Mouse (Mus musculus) bone marrow, adult 2 months (tissue): ENCODE data around the gene Fndc9. TPM values are rescaled to one million over a fixed set of nuclear protein-coding genes. Genes with fewer than 3 reads are reported as not detected.
A peak's percentile ranks its signal among the peaks of the same experiment; 100 is the strongest.

Experiments
- H3K27ac ChIP-seq: fragments of 200-500 bp; 2 replicates; pipeline ENCODE4 v1.5.1; 2012; ENCODE audit warnings: low read depth, mild to moderate bottlenecking, control low read depth, inconsistent platforms, low read length; ENCODE audit not compliant: control insufficient read depth, poor library complexity, insufficient read depth
- H3K4me1 ChIP-seq: fragments of 200-500 bp; 2 replicates; pipeline ENCODE4 v1.6.1; 2011; ENCODE audit warnings: low read length; ENCODE audit not compliant: control insufficient read depth, insufficient read depth
- H3K4me3 ChIP-seq: fragments of 200-500 bp; replicated peaks from 2 replicates; pipeline ENCODE3; 2011; ENCODE audit warnings: mild to moderate bottlenecking, low read depth, low read length, control low read depth; ENCODE audit not compliant: control insufficient read depth
- CTCF ChIP-seq: fragments of 200-500 bp; IDR thresholded peaks from 2 replicates; pipeline ENCODE4 v1.5.1; 2011; ENCODE audit warnings: low read length, control low read depth; ENCODE audit not compliant: control insufficient read depth, insufficient read depth
- POLR2A ChIP-seq: fragments of 200-500 bp; IDR thresholded peaks from 2 replicates; pipeline ENCODE4 v1.6.1; 2011; ENCODE audit warnings: low read depth, mild to moderate bottlenecking, control low read depth, low read length, borderline replicate concordance; ENCODE audit not compliant: control insufficient read depth
- WGBS: fragments of 180-500 bp; shearing (Covaris S2); methylation state at CpG from one replicate; pipeline ENCODE4 v1.1.7; 2018; 5-methylcytosine and 5-hydroxymethylcytosine counted together
- polyA plus RNA-seq: library from polyadenylated mRNA; stranded (reverse); fragments of >200 nt; gene quantifications from 2 replicates; pipeline ENCODE4 v1.2.4, GENCODE M21; 2011; ENCODE audit warnings: low replicate concordance; ENCODE audit not compliant: missing spikeins, insufficient read depth, insufficient read length

The Fndc9 gene
- polyA plus RNA-seq, 1 experiment = not detected

DNA sequence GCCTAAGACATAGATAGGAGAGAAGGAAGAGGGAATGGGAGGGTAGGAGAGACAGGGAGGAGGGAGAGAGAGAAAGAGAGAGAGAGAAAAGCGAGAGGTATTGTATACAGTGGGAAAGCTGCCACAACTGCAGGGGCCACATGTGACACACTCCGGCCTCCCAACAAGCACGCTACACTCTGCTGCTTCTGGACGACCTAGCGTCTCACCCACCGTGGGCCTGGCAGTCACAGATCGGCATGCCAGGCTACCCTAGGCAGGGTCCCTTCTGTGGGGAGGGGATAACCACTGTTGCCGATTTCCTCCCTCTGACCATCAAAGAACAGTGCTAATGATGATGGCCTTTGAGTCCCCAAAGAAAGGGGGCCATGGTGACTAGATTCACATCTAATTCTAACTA is 23.4 kb downstream of the Fndc9 start:
- 89% methylated on average over 8 of the region's 8 CpGs for WGBS
- TF ChIP-seq CTCF (no peak), POLR2A (no peak)

DNA sequence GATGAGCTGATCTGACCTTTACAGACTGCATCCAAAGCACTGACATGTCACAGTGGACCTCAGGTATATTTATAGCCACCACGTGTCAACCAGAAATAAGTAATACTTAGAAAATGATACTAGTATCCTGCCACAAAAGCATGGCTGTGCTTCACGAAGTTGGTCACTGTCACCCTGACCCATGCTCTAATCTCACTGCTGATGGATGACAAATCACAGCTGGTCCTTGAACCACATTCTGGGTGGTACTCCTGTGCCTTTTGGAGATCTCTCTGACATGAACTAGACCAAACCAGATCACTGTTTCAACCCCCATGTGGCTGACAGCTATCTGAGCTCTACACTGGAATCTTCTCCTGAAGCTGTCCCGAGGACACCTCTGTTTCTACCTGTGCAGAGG is 27.5 kb downstream of the Fndc9 start:
- no peak overlapping the region for H3K27ac ChIP-seq
- WGBS = 80% methylated on average over 3 of the region's 3 CpGs

More for the DNA sequence above, 23.4 kb downstream of the Fndc9 start:
- no peak overlapping the region for H3K27ac ChIP-seq
- no peaks in the 10 kb centered on the region for H3K4me1 ChIP-seq
- H3K4me3 ChIP-seq = no peak overlapping the region

DNA sequence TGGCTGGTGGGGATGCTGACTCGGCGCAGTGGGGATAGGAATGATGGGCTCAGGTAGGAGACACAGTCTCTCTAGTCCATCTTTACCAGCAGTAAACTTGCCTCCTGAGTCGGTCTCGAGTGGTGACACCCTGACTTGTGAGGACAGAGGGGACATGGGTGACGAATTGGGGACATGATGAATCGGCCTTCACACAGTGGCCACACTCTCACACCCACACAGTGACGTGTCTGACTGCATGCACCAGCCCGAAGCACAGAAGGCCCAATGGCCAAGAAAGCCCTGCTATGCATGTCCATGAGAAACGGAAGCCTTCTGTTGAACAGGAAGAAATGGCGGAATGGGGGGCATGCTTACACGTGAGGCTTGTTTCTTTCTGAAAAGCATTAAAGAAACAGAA is 28.0 kb downstream of the Fndc9 start:
- WGBS = 89% methylated on average over 11 of the region's 11 CpGs
- no peak overlapping the region for H3K27ac ChIP-seq
- no peak overlapping the region for H3K4me3 ChIP-seq
- H3K4me1 ChIP-seq = no peaks in the 10 kb centered on the region
- TF ChIP-seq POLR2A = no peak
- no peak for TF ChIP-seq CTCF

More for the DNA sequence above, 27.5 kb downstream of the Fndc9 start:
- no peak for TF ChIP-seq POLR2A
- TF ChIP-seq CTCF = no peak
- H3K4me3 ChIP-seq = no peak overlapping the region
- no peaks in the 10 kb centered on the region for H3K4me1 ChIP-seq

DNA sequence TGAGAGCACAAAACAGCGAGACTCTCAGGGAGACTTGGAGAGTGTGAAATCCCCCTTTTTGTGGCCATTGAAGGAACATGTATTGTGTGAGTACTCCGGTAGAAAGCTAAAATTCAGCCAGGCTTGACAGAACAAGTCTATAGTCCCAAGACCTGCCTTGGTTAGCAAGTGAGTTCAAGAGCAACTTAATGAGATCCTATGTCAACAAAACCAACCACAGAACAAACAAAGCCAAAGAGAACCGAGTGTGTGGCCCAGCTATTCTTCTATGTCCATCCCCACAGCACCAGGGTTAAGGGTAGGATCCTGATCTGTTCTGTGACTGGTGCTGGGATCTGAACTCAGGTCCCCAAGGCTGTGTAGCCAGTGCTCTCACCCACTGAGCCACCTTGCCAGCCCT is 29.3 kb downstream of the Fndc9 start:
- Histone ChIP-seq H3K4me3 (no peak overlapping the region), H3K27ac (no peak overlapping the region), H3K4me1 (no peaks in the 10 kb centered on the region)
- TF ChIP-seq CTCF = no peak
- TF ChIP-seq POLR2A = no peak
- WGBS = 87% methylated on average over 3 of the region's 3 CpGs

DNA sequence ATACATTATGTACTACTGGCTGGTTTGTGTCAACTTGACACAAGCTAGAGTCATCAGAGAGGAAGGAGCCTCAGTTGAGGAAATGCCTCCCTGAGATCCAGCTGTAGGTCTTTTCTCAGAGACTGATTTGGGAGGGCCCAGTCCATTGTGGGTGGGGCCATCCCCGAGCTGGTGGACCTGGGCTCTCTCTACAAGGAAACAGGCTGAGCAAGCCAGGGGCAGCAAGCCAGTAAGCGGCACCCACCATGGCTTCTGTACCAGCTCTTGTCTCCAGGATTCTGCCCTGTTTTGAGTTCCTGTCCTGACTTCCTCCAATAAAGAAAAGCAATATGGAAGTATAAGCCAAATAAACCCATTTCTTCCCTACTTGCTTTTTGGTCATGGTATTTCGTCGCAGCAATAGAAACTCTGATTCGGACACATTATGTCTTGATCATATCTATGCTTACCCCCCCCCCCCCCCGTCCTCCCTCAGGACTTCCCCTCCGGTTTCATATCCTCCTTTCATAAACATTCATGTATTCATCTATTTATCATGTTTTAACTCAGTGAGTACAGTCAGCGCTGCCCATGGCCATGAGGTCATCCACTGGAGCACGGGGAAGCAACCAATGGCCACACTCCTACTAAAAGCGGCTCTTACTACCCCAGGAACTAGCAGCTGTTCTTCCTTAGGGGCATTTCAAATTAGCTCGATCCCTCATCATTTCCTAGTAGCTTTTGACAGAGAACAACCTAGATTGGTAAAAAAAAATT is 29.9 kb downstream of the Fndc9 start:
- TF ChIP-seq POLR2A (no peak), CTCF (no peak)
- no peak overlapping the region for H3K4me3 ChIP-seq
- no peaks in the 10 kb centered on the region for H3K4me1 ChIP-seq
- WGBS = 67% methylated on average over 11 of the region's 11 CpGs
- no peak overlapping the region for H3K27ac ChIP-seq

DNA sequence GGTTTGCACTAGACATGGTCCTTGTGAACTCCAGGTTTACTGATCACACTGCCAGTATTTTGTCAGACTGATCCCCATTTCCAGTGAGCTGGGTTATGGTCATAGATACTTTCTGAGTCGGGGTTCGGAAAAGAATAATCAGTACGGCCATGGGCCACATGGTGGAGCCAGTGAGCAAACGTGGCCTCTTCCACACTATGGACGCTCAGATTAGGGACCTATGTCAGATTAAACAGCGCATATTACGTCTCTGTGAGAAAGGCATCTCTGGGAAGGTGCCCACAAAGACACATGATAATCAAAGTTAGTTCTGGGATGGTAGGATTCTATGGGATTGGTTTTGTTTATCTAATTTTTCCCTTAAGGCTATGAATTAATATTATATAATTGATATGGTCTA is 33.7 kb downstream of the Fndc9 start:
- H3K4me1 ChIP-seq = no peaks in the 10 kb centered on the region
- no peak overlapping the region for H3K4me3 ChIP-seq
- H3K27ac ChIP-seq = no peak overlapping the region
- TF ChIP-seq CTCF (peak; percentile 80), POLR2A (no peak)
- WGBS = 27% methylated on average over 7 of the region's 7 CpGs

DNA sequence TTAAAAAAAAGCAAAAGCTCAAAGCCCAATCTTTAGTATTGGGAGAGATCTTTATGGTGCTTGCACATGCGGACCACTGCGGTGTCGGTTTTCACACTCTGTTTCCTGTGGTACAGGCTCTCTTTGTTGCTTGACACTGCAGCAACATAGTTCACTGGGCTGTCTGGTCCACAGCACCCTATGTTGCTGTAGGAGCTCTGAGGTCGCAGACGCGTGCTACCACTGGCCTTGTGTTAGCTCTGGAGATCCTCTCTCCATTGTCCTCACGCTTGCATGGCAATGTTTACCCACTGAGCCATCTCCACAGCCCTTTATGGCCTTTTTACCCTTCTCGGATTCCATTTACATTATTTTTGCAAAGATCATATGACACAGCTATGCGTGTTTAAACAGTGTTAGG is 34.1 kb downstream of the Fndc9 start:
- no peak overlapping the region for H3K4me3 ChIP-seq
- no peak for TF ChIP-seq POLR2A
- TF ChIP-seq CTCF = no peak
- WGBS = 82% methylated on average over 9 of the region's 9 CpGs
- H3K4me1 ChIP-seq = no peaks in the 10 kb centered on the region
- no peak overlapping the region for H3K27ac ChIP-seq

DNA sequence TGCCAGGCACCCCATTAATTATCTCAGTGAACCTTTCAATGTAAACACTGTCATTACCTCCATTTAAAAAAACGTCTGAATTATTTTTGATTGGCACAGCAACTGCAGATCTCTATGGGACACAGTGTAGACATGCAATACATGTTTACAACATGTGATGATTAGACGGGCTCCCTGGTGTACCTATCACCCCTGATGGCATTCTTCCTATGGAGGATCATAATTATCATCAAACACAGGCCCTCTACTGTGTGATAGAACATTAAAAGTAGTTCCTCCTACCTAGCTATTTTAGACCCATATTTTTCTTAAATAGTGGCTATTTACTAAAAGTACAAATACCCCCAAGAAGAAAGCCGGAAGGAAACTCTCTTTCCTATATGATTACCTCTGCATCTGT is 34.6 kb downstream of the Fndc9 start:
- Histone ChIP-seq H3K4me3 (no peak overlapping the region), H3K4me1 (no peaks in the 10 kb centered on the region), H3K27ac (no peak overlapping the region)
- TF ChIP-seq POLR2A = no peak
- no peak for TF ChIP-seq CTCF
- 74% methylated on average over 3 of the region's 3 CpGs for WGBS
